Mouse (Mus musculus) heart, adult 9 months (tissue): Measurements from ENCODE around the gene Lin7c.
"Not testable (repeated sequence)": the region's sequence is repeated elsewhere in the genome, so short reads cannot be mapped to it uniquely, and the experiment has no call there.

ENCODE experiments used
- DNase-seq, 2 experiments: peaks; one replicate each; pipeline ENCODE4 v3.0.0; 2022; ENCODE audit warnings: low spot score in 2 of 2

Lin7c gene

GRCm38 (mm10) chr2:109890597-109890996 lies at the start of gene Lin7c:
Gene Lin7c (plus strand): TSS chr2:109890853.
- peak; percentile 94 for DNase-seq

DNA sequence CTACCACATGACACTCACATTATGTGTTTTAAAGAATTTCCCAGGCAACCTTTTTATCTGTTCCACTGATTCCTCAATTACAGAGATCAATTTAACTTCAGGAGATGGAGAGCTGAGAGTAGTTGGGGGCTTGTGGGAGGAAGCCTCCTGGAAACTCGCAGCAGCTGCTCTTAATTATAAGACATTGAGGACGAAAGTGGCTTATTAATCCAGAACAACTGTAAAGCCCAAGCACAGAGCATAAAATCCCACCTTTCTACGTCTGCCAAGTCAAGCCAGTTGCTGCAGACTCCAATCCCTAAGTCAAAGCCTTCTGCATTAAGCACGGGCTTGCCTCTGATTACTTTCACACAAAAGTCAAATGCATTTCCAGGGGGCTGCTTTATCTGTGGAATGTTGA lies 44.3 kb upstream of the Lin7c start:
- DNase-seq, result no peak

DNA sequence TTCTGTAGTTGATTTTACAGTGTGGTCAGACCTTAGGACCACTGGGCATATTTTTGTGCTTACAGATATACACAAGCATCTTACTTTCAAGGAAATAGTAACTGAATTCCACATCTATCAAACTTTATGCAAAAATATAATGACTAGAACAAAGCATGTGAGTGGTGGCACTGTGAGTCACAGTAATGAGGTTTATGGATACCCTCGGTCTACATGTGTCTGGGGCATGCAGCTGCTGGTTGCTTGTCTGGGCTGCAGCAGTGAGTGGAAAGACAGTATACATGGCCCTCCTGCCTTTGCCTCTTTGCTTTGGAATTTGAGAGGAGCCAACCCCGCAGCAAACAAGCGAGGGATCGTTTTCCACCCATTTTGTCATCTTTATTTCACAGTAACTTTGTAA lies 42.3 kb upstream of the Lin7c start:
- no peak for DNase-seq

- no peak for DNase-seq
These were observed 41.9 kb upstream of the Lin7c start for GRCm38 (mm10) chr2:109848715-109849114.

- no peak for DNase-seq
These were observed 35.1 kb upstream of the Lin7c start for GRCm38 (mm10) chr2:109855601-109856000.

DNA sequence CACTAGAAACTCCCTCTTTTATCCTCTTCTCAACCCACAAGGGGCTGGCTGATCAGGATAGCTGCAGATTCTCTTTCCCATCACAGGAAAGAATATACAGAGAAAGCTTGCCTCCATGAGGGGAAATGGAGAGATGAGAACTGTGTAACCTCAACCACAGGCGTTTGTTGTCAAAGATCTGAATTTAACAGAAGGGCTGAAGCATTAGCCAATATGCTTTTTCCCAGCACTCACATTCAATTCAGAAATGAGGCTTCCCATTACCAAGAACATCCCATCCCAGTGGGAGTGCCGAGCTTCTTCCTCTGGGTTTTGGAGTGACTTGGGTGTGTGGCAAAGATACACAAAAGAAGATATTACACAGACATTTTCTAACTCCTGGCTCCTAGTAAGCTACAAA lies 31.0 kb upstream of the Lin7c start:
- DNase-seq, result no peak

GRCm38 (mm10) chr2:109860832-109861231 lies 29.8 kb upstream of the Lin7c start:
- no peak for DNase-seq

GRCm38 (mm10) chr2:109879429-109879828 lies 11.2 kb upstream of the Lin7c start:
- not testable (repeated sequence) for DNase-seq

DNA sequence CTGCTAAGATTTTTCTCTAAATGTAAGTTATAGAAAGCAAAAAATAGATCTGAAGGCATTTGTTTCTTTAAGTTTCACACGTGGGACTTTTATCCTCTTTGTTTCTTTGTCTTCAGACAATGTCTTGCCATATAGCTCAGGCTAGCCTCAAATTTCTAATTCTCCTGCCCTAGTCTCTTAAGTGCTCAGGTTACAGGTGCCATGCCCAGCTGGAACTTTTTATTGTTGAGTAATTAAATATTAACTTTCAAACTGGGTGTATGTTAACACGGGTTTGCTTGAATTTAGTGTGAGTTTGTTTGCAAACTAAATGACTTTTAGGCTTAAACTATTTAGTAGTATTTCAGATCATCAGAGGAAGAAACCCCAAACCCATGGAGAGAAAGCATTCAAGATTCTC lies 9.5 kb upstream of the Lin7c start:
- DNase-seq, result no peak

DNA sequence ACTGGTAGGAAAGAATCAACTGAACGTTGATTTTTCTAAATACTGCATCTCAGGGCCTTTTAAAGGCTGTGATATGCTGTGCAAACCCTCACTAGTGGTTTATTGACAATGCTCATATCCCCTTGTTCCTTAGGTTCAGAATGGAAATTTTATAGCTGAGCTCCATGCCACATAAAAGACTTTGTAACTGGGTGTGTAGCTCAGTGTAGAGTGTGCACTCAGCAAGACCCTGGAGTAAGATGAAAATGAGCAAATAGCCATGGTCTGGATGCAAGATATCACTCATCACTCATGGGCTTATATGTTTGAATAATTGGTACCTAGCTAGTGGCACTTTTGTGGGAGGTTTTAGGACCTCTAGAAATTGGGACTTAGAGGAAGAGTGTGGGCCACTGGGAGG lies 9.0 kb upstream of the Lin7c start:
- no peak for DNase-seq

- DNase-seq, result peak in 1 of 2 experiments; percentile 30
These were observed 6.5 kb upstream of the Lin7c start for GRCm38 (mm10) chr2:109884106-109884505.

DNA sequence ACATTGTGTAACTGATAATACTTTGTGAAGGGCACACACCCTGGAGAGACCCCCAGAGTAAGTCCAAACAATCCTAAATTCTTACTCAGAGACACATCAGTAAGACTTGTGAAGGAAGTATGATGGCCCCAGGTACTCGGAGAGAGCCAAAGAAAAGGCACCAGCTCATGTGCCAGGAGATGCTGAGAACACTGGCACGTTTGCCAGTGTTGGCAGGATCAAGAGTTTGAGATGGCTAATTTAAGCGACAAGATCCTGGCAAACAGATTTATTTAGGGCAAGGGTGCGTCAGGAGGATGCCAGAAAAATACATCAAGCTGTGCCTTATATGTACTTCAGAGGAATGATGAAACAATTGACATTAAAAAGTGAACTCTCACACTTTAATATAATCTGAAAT lies 6.1 kb upstream of the Lin7c start:
- peak; percentile 45 to 61 for DNase-seq

- DNase-seq, result no peak
These were observed 585 bp upstream of the Lin7c start for GRCm38 (mm10) chr2:109890068-109890467.

GRCm38 (mm10) chr2:109891031-109891430 lies 378 bp downstream of the Lin7c start:
- DNase-seq, result no peak

DNA sequence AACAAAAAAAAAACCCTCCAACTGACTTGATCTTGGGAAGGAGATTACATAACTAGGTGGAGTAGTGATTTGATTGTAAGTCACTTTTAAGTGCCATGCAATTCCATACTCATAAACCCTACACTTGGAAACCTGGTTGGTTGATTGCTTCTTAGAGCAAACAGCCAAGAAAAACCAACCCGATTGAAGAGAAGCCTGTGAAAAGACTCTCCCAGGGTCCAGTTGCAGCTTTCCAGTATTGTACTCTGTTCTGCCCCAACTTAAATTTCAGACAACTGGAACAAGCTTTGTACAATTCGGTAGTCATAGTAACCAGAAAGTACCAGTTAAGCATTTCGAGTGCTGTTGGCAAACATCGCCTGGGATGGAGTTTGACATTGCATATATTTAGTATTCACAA lies 818 bp downstream of the Lin7c start:
- no peak for DNase-seq

- DNase-seq, result no peak
These were observed 5.7 kb downstream of the Lin7c start for GRCm38 (mm10) chr2:109896311-109896710.

DNA sequence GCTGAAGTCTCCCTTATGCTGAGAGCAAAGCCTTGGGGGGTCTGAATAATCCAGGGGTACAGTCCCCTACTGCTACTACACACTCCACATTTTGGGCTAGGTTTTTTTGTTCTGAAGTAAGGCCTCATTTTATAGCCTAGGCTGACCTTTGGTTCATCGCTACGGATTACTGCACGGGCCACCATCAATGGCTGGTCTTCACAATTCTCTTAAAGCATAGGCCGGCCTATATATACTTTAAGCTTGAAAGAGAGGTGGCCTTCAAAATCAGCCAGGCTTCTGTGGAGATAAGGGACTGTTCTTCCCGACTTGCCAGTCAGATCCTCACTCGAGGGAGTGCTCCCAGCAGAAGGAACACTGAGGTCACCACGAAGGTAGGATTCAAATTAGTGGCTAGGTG lies 12.2 kb downstream of the Lin7c start:
- no peak for DNase-seq

- DNase-seq, result peak; percentile 55 to 88
These were observed 13.6 kb downstream of the Lin7c start for GRCm38 (mm10) chr2:109904171-109904821.

GRCm38 (mm10) chr2:109909122-109909521 lies 18.5 kb downstream of the Lin7c start:
- no peak for DNase-seq

DNA sequence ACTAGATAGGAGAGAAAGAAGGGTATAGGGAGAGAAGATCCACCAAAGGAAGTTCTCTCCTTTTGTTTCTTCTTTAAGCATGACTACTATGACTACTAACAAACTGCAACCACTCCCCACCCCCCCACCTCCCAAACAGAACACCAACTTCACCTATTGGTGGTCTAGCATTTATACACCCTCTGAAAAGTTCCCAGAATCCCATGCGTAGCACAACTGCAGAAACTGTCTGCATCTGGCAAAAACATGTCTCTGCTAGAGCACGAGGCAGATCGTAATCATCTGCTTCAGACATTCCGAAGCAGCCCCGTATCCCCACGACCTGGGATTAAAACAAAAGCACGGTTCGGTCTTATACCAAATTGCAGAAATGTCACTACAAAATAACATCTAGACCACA lies 21.6 kb downstream of the Lin7c start:
- no peak for DNase-seq

DNA sequence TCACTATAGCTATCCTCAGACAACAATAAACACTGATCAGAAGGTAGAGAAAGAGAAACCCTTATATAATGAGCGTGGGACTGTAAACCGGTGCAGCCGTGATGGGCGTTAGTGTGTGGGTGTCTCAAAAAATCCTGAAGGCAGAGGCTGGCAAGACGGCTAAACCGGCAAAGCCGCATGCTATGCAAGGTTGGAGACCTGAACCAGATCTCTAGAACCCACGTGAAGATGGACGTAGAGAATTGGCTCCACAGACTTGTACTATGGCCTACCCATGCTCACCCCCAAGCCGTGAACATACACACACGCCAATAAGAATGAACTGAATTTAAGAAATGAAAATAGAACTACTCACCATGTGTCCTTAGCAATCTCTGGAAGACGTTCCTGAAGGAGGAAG lies 22.1 kb downstream of the Lin7c start:
- no peak for DNase-seq

- no peak for DNase-seq
These were observed 22.6 kb downstream of the Lin7c start for GRCm38 (mm10) chr2:109913241-109913640.

GRCm38 (mm10) chr2:109914601-109915000 lies 23.9 kb downstream of the Lin7c start:
- no peak for DNase-seq

GRCm38 (mm10) chr2:109916782-109917495 lies 26.3 kb downstream of the Lin7c start:
- no peak for DNase-seq
